Mouse (Mus musculus) cerebellum, adult 9-10 months (tissue): ENCODE measurements at regions not wholly inside any gene's neighbourhood (a gene's known extent, or its start where the extent isn't known, plus 50 kb on each side); places are given as distances from the start of the nearest gene placed in this dataset.
A peak's percentile ranks its signal among the peaks of the same experiment; 100 is the strongest.

Experiments used
- DNase-seq: peaks from one replicate; pipeline ENCODE4 v3.0.0; 2022

GRCm38 (mm10) chr15:40435156-40435555, 301.0 kb downstream of the 9330182O14Rik start:
- peak; percentile 64 for DNase-seq

GRCm38 (mm10) chr15:40436688-40437087, 302.5 kb downstream of the 9330182O14Rik start:
- no peak for DNase-seq

GRCm38 (mm10) chr15:40439827-40440226, 305.7 kb downstream of the 9330182O14Rik start:
- DNase-seq = no peak

- DNase-seq = no peak
These were observed 314.5 kb downstream of the 9330182O14Rik start for GRCm38 (mm10) chr15:40448623-40449022.

GRCm38 (mm10) chr15:40453235-40453634, 319.1 kb downstream of the 9330182O14Rik start:
- DNase-seq = no peak

GRCm38 (mm10) chr15:40475659-40476355, 341.6 kb downstream of the 9330182O14Rik start:
- DNase-seq = peak; percentile 80

GRCm38 (mm10) chr15:40480386-40480785, 346.2 kb downstream of the 9330182O14Rik start:
- DNase-seq = no peak

GRCm38 (mm10) chr15:40481239-40481638, 347.1 kb downstream of the 9330182O14Rik start:
- no peak for DNase-seq

GRCm38 (mm10) chr15:40485997-40486396, 351.8 kb downstream of the 9330182O14Rik start:
- DNase-seq = peak; percentile 18

GRCm38 (mm10) chr15:40501180-40502125, 367.3 kb downstream of the 9330182O14Rik start:
- no peak for DNase-seq

GRCm38 (mm10) chr15:40510826-40511225, 376.7 kb downstream of the 9330182O14Rik start:
- no peak for DNase-seq

- DNase-seq = no peak
These were observed 390.2 kb downstream of the 9330182O14Rik start for GRCm38 (mm10) chr15:40524350-40524749.

- peak; percentile 73 for DNase-seq
These were observed 399.3 kb downstream of the 9330182O14Rik start for GRCm38 (mm10) chr15:40533451-40533873.

GRCm38 (mm10) chr15:40561661-40562060, 427.5 kb downstream of the 9330182O14Rik start:
- DNase-seq = peak; percentile 56

- no peak for DNase-seq
These were observed 431.6 kb downstream of the 9330182O14Rik start for GRCm38 (mm10) chr15:40565716-40566115.

GRCm38 (mm10) chr15:40566481-40566880, 432.3 kb downstream of the 9330182O14Rik start:
- no peak for DNase-seq

- DNase-seq = peak; percentile 87
These were observed 434.5 kb downstream of the 9330182O14Rik start for GRCm38 (mm10) chr15:40568701-40569100.
